Mouse (Mus musculus) erythroblast, embryonic 14.5 days (primary cell): ENCODE measurements around the gene Igsf8.

Experiments used
- GATA1 ChIP-seq: IDR thresholded peaks from 2 replicates; pipeline ENCODE4 v1.6.1; 2012; ENCODE audit warnings: low read length, inconsistent platforms, mixed read lengths
- TAL1 ChIP-seq: IDR thresholded peaks from 3 replicates; pipeline ENCODE4 v1.6.1; 2012; ENCODE audit warnings: low read length, inconsistent platforms, mixed read lengths

DNA sequence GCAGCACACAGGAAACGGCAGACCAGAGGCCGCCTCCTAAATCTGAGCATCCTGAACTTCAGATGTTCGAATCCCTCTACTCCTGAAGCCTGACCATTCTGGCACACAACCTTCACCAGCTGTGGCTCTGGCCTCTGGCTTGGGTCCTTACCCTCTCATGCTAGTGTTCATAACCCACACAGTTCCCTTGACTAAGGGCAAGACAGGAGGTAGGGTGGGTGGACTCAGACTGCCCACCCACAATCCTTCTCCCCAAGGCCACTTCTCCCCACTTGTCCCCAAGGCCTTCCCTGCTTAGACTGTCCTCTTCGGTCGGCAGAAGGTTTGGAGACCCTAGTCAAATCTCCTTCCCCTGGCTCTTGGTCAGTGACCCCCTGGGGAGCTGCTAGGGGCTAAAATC is 88.1 kb downstream of the Igsf8 start:
- no peak for TF ChIP-seq GATA1
- TF ChIP-seq TAL1: no peak
